Mouse (Mus musculus) neutrophil, adult 5-6 weeks (primary cell): Measurements from ENCODE around the gene Dnm2. TPM values are rescaled to one million over a fixed set of nuclear protein-coding genes. Genes with fewer than 3 reads are reported as not detected.

Experiments
- ATAC-seq: fragments of 151-379, 151-347 bp; 2 replicates; pipeline ENCODE4 v1.8.0; 2017; ENCODE audit warnings: mild to moderate bottlenecking, moderate TSS enrichment; ENCODE audit not compliant: insufficient number of reproducible peaks, poor library complexity, low FRiP score, severe bottlenecking; ENCODE audit errors: extremely low read depth
- total RNA-seq: library from RNA; stranded (forward); fragments of 200-1000 nt; gene quantifications from 2 replicates; pipeline ENCODE4 v1.2.3, GENCODE M21; 2017

Gene Dnm2
- total RNA-seq, 1 experiment from 2014 or later, result 340 TPM

DNA sequence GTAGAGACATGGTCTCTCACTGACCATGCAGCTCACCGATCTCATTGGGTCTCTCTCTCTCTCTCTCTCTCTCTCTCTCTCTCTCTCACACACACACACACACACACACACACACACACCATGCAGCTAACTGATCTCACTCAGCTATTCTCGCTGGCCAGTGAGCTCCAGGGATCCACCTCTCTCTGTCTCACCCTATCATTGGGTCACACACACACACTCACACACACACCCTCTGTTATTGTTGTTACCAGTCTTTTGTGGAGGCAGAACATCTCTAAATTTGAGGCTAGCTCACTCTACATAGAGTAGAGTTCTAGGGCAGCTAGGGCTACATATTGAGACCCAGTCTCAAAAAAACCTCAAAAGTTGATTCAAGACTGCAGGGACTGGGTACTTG is 1.8 kb downstream of the Dnm2 start:
- ATAC-seq, result no peak

GRCm38 (mm10) chr9:21427773-21428172 is 3.1 kb downstream of the Dnm2 start:
- ATAC-seq, result no peak

DNA sequence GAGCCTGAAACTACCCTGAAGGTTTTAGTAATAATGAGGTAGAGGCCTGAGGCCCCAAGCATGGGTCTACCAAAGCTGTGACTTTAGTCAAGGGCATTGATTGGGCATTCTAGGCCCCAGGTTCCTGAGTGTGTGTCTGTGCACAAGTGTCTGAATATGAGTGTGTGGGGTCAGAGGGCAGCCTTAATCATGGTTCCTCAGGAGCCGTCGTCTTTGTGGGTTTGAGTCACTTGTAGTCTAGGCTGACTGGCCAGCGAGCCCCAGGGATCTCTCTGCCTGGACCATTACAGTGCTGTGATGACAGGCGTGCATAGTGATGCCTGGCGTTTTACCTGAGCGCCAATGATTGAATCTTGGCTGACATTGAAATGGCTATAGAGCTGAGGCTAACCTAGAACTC is 3.5 kb downstream of the Dnm2 start:
- ATAC-seq, result no peak

DNA sequence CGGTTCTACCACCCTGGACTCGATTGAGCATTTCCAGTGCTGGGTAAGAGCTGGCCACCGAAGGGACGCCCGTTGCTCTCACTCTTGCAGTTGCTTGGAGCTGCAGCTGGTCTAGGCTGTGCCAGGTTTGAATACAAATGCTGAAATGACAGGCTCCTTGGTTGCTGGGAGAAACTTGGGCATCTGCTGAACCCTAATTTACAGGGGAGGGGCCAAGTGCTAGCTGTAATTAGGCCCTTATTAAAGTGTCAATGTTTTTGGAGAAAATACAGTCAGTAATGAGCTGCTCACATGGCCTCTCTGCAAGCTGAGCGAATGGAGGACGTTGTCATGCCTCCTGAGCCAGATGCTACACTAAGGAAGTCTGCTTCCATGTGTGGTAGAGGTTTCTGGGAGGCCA is 6.0 kb downstream of the Dnm2 start:
- ATAC-seq, result no peak

DNA sequence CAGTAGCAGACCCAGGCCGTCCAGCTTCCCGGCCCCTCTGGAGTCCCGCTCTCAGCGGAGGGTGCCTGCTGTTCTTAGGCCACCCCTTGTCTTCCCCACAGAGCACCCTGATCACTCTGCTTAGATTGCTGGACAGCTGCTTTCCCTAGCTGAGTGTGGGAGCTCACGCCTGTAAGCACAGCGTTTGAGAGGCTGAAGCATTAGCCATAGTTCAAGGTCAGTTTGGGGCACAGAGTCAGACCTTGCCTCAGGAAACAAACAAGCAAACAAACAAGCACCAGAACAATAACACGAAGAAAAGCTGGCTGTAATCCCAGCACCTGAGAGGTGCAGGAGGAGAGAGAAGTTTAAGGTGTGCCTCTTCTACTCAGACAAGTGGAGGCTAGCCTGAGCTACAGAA is 7.4 kb downstream of the Dnm2 start:
- no peak for ATAC-seq

- no peak for ATAC-seq
Observed at GRCm38 (mm10) chr9:21433766-21434165, 9.1 kb downstream of the Dnm2 start.

DNA sequence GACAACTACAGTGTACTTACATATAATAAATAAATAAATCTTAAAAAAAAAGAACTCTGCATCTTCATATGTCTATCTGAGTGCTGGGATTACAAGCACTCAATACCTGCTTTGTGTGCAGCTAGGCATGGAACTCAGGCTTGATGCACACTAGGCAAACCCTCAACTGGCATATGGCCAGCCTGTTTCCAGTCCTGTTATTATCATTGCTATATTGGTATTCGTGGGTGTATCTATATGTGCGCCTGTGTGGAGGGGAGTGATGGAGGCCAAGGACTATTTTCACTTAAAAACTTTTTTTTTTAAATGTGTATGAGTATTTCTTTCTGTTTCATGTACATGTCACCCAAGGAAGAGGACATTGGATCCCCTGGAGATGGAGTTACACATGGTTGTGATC is 9.7 kb downstream of the Dnm2 start:
- ATAC-seq, result no peak

DNA sequence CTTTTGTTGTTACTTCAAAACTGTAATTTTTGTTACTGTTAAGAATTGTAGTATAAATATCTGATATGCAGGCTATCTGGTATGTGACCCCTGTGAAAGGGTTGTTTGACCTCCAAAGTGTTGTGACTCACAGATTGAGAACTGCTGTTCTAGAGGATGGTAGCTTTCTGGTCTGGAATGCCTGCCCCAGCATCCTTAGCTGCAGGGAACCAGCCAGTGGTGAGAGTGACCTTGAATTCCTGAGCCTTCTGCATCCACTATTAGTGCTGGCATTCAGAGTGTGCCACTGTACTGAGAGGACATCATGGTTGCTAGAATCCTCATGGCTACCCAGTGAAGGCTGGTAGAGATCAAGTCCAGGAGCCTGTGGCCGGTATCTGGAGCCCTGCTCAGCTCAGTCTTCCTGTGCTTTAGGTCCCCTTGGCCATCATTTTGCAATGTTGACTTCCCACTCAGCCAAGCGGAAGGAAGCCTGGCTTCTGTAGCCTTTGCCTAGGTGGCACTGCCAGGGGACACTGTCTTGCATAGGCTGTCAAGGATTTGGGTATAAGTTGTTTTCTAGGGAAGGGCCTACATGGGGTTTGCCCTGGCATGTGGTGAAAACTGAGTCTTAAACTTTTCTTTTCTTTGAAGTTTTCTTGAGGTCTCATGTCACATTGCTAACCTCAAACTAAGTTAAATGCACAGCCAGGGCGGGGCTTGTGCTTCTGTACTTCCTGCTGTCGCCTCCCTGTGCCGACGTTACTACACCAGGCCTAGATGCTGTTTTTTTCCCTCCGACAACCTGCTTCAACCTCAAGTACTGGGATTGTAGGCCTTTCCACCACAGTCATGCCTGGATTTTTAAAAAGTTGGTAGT is 11.3 kb downstream of the Dnm2 start:
- peak; percentile 76 for ATAC-seq

DNA sequence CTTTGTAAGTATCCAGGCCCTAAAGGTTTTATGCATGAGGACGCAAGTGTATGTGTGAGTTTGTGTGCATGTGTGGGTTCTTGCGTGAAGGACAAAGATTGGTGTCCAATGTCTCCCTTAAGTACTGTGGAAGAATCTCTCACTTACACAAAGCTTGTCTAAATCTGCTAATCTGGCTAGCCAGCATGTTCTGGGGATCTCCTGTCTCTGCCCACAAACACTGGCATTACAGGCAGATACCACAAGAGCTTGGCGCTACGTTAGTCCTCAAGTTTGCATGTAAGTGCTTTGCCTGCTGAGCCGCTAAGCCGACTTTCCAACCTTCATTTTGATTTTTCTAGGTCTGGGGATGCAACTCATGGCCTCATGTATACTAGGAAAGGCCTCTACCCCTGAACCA is 12.9 kb downstream of the Dnm2 start:
- ATAC-seq, result no peak

- ATAC-seq, result no peak
Observed at GRCm38 (mm10) chr9:21438219-21438618, 13.5 kb downstream of the Dnm2 start.

GRCm38 (mm10) chr9:21439456-21439855 is 14.7 kb downstream of the Dnm2 start:
- ATAC-seq, result no peak

DNA sequence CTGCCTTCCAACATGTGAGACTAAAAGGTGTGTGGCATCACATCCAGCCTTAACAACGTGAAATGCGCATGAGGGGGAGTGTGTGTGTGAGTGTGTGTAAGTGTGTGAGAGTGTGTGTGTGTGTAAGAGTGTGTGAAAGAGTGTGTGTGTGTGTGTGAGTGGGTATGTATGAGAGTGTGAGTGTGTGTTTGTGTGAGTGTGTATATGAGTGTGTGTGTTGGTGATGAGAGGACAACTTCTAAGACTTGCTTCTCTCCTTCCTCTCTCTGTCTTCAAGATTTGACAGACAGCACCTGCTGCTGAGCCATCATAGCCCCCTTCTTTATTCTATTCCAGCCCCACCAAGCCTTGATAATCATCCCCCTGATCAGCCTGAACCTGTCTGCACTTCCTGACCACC is 15.2 kb downstream of the Dnm2 start:
- ATAC-seq, result no peak

- ATAC-seq, result no peak
Observed at GRCm38 (mm10) chr9:21440387-21440786, 15.7 kb downstream of the Dnm2 start.

- ATAC-seq, result no peak
Observed at GRCm38 (mm10) chr9:21443853-21444252, 19.1 kb downstream of the Dnm2 start.

- ATAC-seq, result no peak
Observed at GRCm38 (mm10) chr9:21444574-21444973, 19.9 kb downstream of the Dnm2 start.

GRCm38 (mm10) chr9:21445081-21445744 is 20.5 kb downstream of the Dnm2 start:
- ATAC-seq, result no peak

DNA sequence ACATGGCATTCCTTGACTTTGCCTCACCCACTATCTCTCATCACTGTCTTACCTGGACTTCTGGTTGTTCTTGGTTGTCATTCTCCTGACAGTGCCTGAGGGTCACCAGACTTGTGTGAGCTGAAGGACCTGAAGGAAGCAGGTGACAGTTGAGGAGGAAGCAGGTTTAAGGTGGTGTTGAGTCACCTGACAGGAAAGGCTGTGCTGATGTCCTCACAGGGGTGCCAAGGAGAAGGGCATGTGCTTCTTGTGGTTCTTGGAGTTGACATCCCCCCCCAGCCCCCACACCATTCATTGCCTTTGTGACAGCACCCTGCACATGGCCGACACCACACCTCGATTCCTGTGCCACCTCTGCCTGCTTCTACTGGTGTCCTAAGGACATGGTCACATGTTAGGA is 23.1 kb downstream of the Dnm2 start:
- no peak for ATAC-seq

DNA sequence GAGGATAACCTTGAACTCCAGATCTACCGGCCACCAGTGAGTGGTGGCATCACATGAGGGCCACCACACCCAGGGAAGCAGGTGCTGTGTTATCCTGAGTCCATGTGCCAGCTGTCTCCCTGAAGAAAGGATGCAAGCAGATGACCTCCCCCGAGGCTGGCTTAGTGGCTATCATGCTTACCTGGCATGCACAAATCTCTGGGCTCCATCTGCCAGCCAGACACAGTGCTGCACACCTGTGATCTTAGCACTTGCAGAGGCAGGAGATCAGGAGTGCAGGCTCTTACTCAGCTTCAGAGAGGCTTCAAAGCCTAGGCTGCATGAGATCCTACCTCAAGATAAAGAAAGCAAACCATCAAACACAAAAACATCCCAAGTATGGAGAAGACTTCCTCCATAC is 25.0 kb downstream of the Dnm2 start:
- ATAC-seq, result peak; percentile 17; the same call in 1 of the 2 replicates

DNA sequence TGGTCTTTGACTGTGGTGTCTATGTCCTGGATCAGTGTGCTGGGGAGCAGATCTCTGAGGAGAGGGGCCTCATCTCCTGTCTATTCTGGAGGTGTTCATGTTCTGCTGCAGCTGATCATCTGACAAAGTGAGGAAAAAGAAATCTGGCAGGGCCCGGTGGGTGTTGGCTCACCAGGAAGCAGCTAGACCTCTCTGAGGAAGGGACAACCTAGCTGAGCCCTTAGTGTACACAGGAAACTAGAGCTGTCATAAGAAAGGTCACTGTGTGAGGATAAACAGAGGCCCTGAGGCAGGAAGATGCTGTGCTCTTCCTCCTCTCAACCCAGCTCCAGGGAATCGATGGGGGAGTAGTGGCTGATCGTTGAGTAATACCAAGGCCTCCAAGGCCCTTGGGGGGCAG is 25.6 kb downstream of the Dnm2 start:
- no peak for ATAC-seq

DNA sequence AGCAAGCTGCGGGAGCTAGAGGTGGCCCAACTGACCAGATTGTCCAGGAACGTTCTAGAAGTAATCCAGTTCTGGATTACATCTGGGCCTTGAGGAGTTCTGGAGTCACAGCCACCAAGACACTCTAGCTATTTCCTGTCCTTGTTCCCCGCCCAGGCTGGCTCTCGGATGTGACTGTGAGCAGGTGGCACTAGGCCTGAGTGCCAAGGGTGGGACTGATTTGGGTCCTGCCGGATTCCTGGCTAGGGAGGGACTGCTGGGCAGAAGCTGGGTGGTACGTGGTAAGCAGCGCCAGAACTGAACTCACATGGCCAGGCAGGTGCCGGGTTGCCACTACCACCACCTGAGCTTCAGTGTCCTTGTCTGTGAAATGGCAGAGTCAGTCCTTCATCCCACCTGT is 26.7 kb downstream of the Dnm2 start:
- ATAC-seq, result no peak
